Mouse (Mus musculus) liver, adult 2 months (tissue): ENCODE measurements at regions not wholly inside any gene's neighbourhood (a gene's known extent, or its start where the extent isn't known, plus 50 kb on each side); places are given as distances from the start of the nearest gene placed in this dataset.

Source experiments
- DNase-seq: peaks from one replicate; pipeline ENCODE4 v3.0.0-alpha.2; 2011; ENCODE audit warnings: low read depth, low spot score; ENCODE audit errors: extremely low read depth
- H3K27ac ChIP-seq: fragments of 200-500 bp; replicated peaks from 2 replicates; pipeline ENCODE4 v1.5.1; 2012; ENCODE audit warnings: low read depth, mild to moderate bottlenecking, control low read depth, inconsistent platforms, low read length; ENCODE audit not compliant: insufficient read depth
- H3K27me3 ChIP-seq: fragments of 200-500 bp; 2 replicates; pipeline ENCODE4 v1.6.1; 2012; ENCODE audit warnings: mild to moderate bottlenecking, moderate library complexity, low read length, inconsistent platforms; ENCODE audit not compliant: control insufficient read depth, insufficient read depth
- H3K36me3 ChIP-seq: fragments of 200-500 bp; 2 replicates; pipeline ENCODE4 v1.6.1; 2012; ENCODE audit warnings: low read length, inconsistent platforms; ENCODE audit not compliant: control insufficient read depth, insufficient read depth
- H3K4me1 ChIP-seq: fragments of 200-500 bp; 2 replicates; pipeline ENCODE4 v1.6.1; 2011; ENCODE audit warnings: low read length; ENCODE audit not compliant: control insufficient read depth, insufficient read depth
- H3K4me3 ChIP-seq: fragments of 200-500 bp; 2 replicates; pipeline ENCODE4 v1.5.1; 2011; ENCODE audit warnings: low read depth, mild to moderate bottlenecking, control low read depth, low read length, moderate library complexity; ENCODE audit not compliant: insufficient read depth
- H3K79me2 ChIP-seq: fragments of 200-500 bp; 2 replicates; pipeline ENCODE4 v1.6.1; 2012; ENCODE audit warnings: inconsistent platforms, mild to moderate bottlenecking, low read length, moderate library complexity; ENCODE audit not compliant: control insufficient read depth, insufficient read depth
- H3K9ac ChIP-seq: fragments of 200-500 bp; 2 replicates; pipeline ENCODE4 v1.6.1; 2012; ENCODE audit warnings: low read depth, mild to moderate bottlenecking, control low read depth, inconsistent platforms, low read length
- CTCF ChIP-seq: fragments of 200-500 bp; IDR thresholded peaks from 2 replicates; pipeline ENCODE4 v1.5.1; 2011; ENCODE audit warnings: low read depth, low read length, control low read depth
- POLR2A ChIP-seq: fragments of 200-500 bp; IDR thresholded peaks from 2 replicates; pipeline ENCODE4 v1.6.1; 2011; ENCODE audit warnings: low read length, control low read depth; ENCODE audit not compliant: insufficient read depth; ENCODE audit errors: extremely low read depth
- WGBS: fragments of 180-500 bp; shearing (Covaris S2); methylation state at CpG from one replicate; pipeline ENCODE4 v1.1.7; 2018; 5-methylcytosine and 5-hydroxymethylcytosine counted together

GRCm38 (mm10) chr14:68447240-68447923 is 846.7 kb downstream of the Synb start:
- H3K79me2 ChIP-seq = no peaks in the 10 kb centered on the region
- H3K27ac ChIP-seq = peak overlapping the region; percentile 61
- no peaks in the 10 kb centered on the region for H3K27me3 ChIP-seq
- no peak overlapping the region for H3K4me3 ChIP-seq
- H3K4me1 ChIP-seq = peaks cover 7% of the 10 kb centered on the region; the same call in 1 of the 2 replicates
- TF ChIP-seq POLR2A = no peak
- TF ChIP-seq CTCF = no peak
- H3K9ac ChIP-seq = 0 out of 2 replicates have a peak overlapping the region, but pooled peaks have one; percentile 12
- no peaks in the 10 kb centered on the region for H3K36me3 ChIP-seq
- 25% methylated on average over 7 of the region's 7 CpGs for WGBS
- peak; percentile 88 for DNase-seq

- 90% methylated on average over 9 of the region's 9 CpGs for WGBS
- H3K4me1 ChIP-seq = no peaks in the 10 kb centered on the region
- TF ChIP-seq POLR2A = no peak
- TF ChIP-seq CTCF = no peak
- no peak for DNase-seq
- no peaks in the 10 kb centered on the region for H3K36me3 ChIP-seq
- H3K9ac ChIP-seq = no peak overlapping the region
- H3K4me3 ChIP-seq = no peak overlapping the region
- no peaks in the 10 kb centered on the region for H3K79me2 ChIP-seq
- no peak overlapping the region for H3K27ac ChIP-seq
- H3K27me3 ChIP-seq = no peaks in the 10 kb centered on the region
Measured at GRCm38 (mm10) chr14:68433326-68433725, 860.8 kb downstream of the Synb start.

GRCm38 (mm10) chr14:68432111-68432510 is 862.0 kb downstream of the Synb start:
- no peaks in the 10 kb centered on the region for H3K36me3 ChIP-seq
- no peak for DNase-seq
- 73% methylated on average over 2 of the region's 2 CpGs for WGBS
- H3K4me3 ChIP-seq = no peak overlapping the region
- no peak overlapping the region for H3K27ac ChIP-seq
- TF ChIP-seq POLR2A (no peak), CTCF (no peak)
- H3K79me2 ChIP-seq = no peaks in the 10 kb centered on the region
- no peak overlapping the region for H3K9ac ChIP-seq
- H3K4me1 ChIP-seq = no peaks in the 10 kb centered on the region
- H3K27me3 ChIP-seq = no peaks in the 10 kb centered on the region

GRCm38 (mm10) chr14:68427235-68427634 is 866.9 kb downstream of the Synb start:
- H3K27me3 ChIP-seq = no peaks in the 10 kb centered on the region
- no peaks in the 10 kb centered on the region for H3K36me3 ChIP-seq
- no peak overlapping the region for H3K9ac ChIP-seq
- H3K4me1 ChIP-seq = no peaks in the 10 kb centered on the region
- 92% methylated on average over 1 of the region's 1 CpGs for WGBS
- no peak overlapping the region for H3K27ac ChIP-seq
- no peak for DNase-seq
- no peak overlapping the region for H3K4me3 ChIP-seq
- no peaks in the 10 kb centered on the region for H3K79me2 ChIP-seq
- no peak for TF ChIP-seq CTCF

- Histone ChIP-seq H3K79me2 (no peaks in the 10 kb centered on the region), H3K9ac (no peak overlapping the region), H3K27me3 (no peaks in the 10 kb centered on the region), H3K27ac (no peak overlapping the region), H3K36me3 (no peaks in the 10 kb centered on the region), H3K4me3 (no peak overlapping the region), H3K4me1 (no peaks in the 10 kb centered on the region)
- DNase-seq = peak; percentile 39
- TF ChIP-seq POLR2A (no peak), CTCF (no peak)
- 37% methylated on average over 1 of the region's 1 CpGs for WGBS
Measured at GRCm38 (mm10) chr14:68392440-68392839, 901.7 kb downstream of the Synb start.

- Histone ChIP-seq H3K9ac (no peak overlapping the region), H3K27ac (no peak overlapping the region), H3K79me2 (no peaks in the 10 kb centered on the region), H3K4me3 (no peak overlapping the region), H3K4me1 (no peaks in the 10 kb centered on the region), H3K27me3 (no peaks in the 10 kb centered on the region), H3K36me3 (no peaks in the 10 kb centered on the region)
- WGBS = 76% methylated on average over 3 of the region's 3 CpGs
- no peak for DNase-seq
- no peak for TF ChIP-seq POLR2A
- no peak for TF ChIP-seq CTCF
Measured at GRCm38 (mm10) chr14:68391875-68392274, 902.2 kb downstream of the Synb start.
